Mouse (Mus musculus) spleen, adult 12 weeks (tissue): Measurements from ENCODE around the gene Olfr746.

ENCODE experiments used
- DNase-seq: peaks from one replicate; pipeline ENCODE4 v3.0.0; 2022; ENCODE audit warnings: low spot score

Olfr746 gene

DNA sequence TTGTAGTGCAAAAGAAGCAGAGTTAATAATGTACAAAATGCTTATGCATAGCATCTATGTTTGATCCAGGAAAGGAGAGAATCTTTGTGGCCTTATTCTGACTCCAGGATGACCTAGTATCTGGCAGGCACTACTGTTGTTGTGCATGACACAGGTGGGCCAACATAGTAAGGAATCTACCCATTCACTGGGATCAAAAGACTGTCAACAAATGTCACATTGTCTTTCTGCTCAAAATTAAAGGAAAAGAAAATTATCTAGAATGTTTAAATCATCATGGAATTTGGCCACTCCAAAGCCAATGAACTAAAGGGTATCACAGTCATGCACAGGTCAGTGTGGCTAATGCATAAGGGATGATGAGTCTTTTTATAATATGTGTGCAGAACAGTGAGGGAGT lies at the start of gene Olfr746:
TSS of gene Olfr746 (plus strand) at position 301 of the 400 bp plus-strand sequence.
- DNase-seq, result no peak

DNA sequence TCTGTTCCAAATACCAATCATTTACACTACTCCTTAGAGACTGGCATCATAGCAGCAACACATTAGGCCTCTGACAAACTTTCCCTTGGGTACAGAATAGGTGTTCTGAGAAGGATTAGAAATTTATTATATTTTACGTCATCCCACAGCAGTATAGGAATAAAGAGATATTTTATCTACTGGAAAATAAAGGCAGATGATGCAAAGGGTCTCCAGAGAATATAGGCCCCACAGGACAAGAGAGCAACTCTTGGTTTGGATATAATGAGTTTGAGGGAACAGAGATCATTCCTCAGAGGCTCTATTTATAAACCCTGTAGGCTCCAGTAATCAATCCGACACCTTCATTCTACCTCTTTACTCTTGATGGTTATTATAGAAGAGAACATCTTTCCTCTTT lies 32.3 kb upstream of the Olfr746 start, which contains the start of gene Olfr744:
TSS of gene Olfr744 (plus strand) at position 301 of the 400 bp plus-strand sequence.
- no peak for DNase-seq

DNA sequence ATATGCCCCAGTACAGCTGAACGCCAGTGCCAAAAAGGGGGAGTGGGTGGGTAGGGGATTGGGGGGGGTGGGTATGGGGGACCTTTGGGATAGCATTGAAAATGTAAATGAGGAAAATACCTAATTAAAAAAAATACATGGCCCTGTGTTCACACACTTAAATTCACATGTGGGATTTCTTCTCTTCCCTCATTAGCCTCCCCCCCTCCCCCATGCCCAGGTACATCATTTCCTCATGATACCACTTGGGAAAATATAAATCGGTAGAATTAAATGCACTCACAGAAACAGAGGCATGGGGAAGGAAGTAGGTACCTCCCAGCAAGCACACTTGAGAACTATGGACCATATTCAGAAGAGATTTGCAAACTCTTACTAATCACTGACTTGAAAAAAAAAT lies 7.8 kb upstream of the Olfr746 start, which contains the start of gene Olfr745:
TSS of gene Olfr745 (plus strand) at position 301 of the 400 bp plus-strand sequence.
- no peak for DNase-seq

DNA sequence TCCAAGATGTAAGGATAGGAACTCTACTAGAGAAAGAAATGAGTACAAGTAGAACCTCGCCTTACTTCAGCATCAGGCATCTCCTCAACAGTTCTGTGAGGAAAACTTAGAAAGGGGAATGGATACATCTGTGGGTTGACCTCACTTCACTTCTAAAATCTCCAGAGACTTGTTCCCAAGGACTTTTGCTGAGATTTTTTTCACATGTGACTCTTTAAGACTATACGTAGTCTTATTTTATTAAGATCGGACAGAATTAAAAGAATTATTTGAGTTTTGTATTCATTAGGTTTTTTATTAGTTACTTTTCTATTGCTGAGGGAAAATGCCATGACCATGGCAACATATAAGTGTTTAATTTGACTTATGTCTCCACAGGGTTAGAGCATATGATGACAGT lies 46.2 kb downstream of the Olfr746 start, which contains the start of gene Olfr747:
TSS of gene Olfr747 (minus strand) at position 101 of the 400 bp plus-strand sequence.
- no peak for DNase-seq
